Comparison of ENCODE assay signal across 12 mouse cellular contexts in genomic region chr11:113087084-113087483, GRCm38 (mm10).
A peak's percentile ranks its signal among the peaks of the same experiment; 100 is the strongest.
DNase-seq lines count a peak whose midpoint lies in the region; ATAC-seq and TF ChIP-seq lines count a peak whose summit lies in the region.
"Had no signal": no experiment of that assay in that cellular context is flagged by ENCODE, and none has a peak within 500 bp of the region (broad histone marks: within the 10 kb centered on the region; RNA-seq: fewer than 3 reads in every experiment).

No protein-coding gene starts in this region.

- DNase-seq in forebrain, embryonic 10.5 days (ENCODE audit: extremely low spot score, low spot score) = no peak
- no peak for DNase-seq in kidney, adult 11 months
- DNase-seq in embryonic facial prominence, embryonic 11.5 days (ENCODE audit: low spot score) = peak; percentile 19
- DNase-seq in lung, postnatal 0 days (ENCODE audit: low spot score) = peak; percentile 62
- DNase-seq in cerebellum, postnatal 14 days = no peak
- DNase-seq in liver, embryonic 11.5 days (ENCODE audit: low spot score) = no peak
- DNase-seq: adrenal gland, postnatal 25 days; cerebellum, postnatal 36 days; kidney, adult 2 months had no signal

- TF ChIP-seq CTCF in lung, postnatal 0 days (IDR thresholded peaks at IDR 0.05) = no peak

- H3K4me3 ChIP-seq in forebrain, embryonic 10.5 days = no peak overlapping the region
- H3K4me3 ChIP-seq in forebrain, embryonic 12.5 days (replicated peaks) = no peak overlapping the region
- H3K4me3 ChIP-seq in kidney, embryonic 15.5 days (replicated peaks) = no peak overlapping the region
- H3K4me3 ChIP-seq in embryonic facial prominence, embryonic 11.5 days (ENCODE audit: low read depth, low read length) = no peak overlapping the region
- H3K4me3 ChIP-seq in lung, postnatal 0 days (ENCODE audit: low read depth, low read length) = peak overlapping the region; percentile 8; the same call in 1 of the 2 replicates
- no peak overlapping the region for H3K4me3 ChIP-seq in liver, embryonic 11.5 days (ENCODE audit: low read depth, low read length)
- H3K4me3 ChIP-seq: limb, embryonic 15.5 days had no signal

- H3K36me3 ChIP-seq in forebrain, embryonic 10.5 days (replicated peaks) = no peaks in the 10 kb centered on the region
- no peaks in the 10 kb centered on the region for H3K36me3 ChIP-seq in forebrain, embryonic 12.5 days (replicated peaks)
- no peaks in the 10 kb centered on the region for H3K36me3 ChIP-seq in kidney, embryonic 15.5 days
- H3K36me3 ChIP-seq in embryonic facial prominence, embryonic 11.5 days (replicated peaks; ENCODE audit: control insufficient read depth, insufficient read depth, low read depth, low read length) = no peaks in the 10 kb centered on the region
- no peaks in the 10 kb centered on the region for H3K36me3 ChIP-seq in lung, postnatal 0 days (ENCODE audit: insufficient read depth, low read length)
- H3K36me3 ChIP-seq in liver, embryonic 11.5 days (ENCODE audit: control insufficient read depth, insufficient read depth, low read length) = no peaks in the 10 kb centered on the region
- H3K36me3 ChIP-seq: limb, embryonic 15.5 days had no signal

- peak; percentile 18; the same call in 1 of the 2 replicates for TF ChIP-seq EP300 in lung, postnatal 0 days (IDR thresholded peaks at IDR 0.05)

- no peak for ATAC-seq in forebrain, embryonic 12.5 days (ENCODE audit: low FRiP score)
- ATAC-seq in kidney, embryonic 15.5 days (replicated peaks; ENCODE audit: low FRiP score) = no peak; the same call in 1 of the 2 replicates
- no peak for ATAC-seq in embryonic facial prominence, embryonic 11.5 days (replicated peaks; ENCODE audit: insufficient number of reproducible peaks, low FRiP score, low TSS enrichment, low read depth)
- peak; percentile 67 for ATAC-seq in lung, postnatal 0 days
- no peak for ATAC-seq in liver, embryonic 11.5 days (replicated peaks; ENCODE audit: low FRiP score)

- peaks cover 5% of the 10 kb centered on the region; the same call in 1 of the 2 replicates for H3K9me3 ChIP-seq in forebrain, embryonic 10.5 days
- no peaks in the 10 kb centered on the region for H3K9me3 ChIP-seq in forebrain, embryonic 12.5 days
- no peaks in the 10 kb centered on the region for H3K9me3 ChIP-seq in kidney, embryonic 15.5 days (replicated peaks)
- no peaks in the 10 kb centered on the region for H3K9me3 ChIP-seq in embryonic facial prominence, embryonic 11.5 days (replicated peaks; ENCODE audit: control insufficient read depth, low read length)
- no peaks in the 10 kb centered on the region for H3K9me3 ChIP-seq in lung, postnatal 0 days (ENCODE audit: low read length)
- H3K9me3 ChIP-seq in liver, embryonic 11.5 days (ENCODE audit: control insufficient read depth, low read length) = no peaks in the 10 kb centered on the region
- H3K9me3 ChIP-seq: limb, embryonic 15.5 days had no signal

- H3K27me3 ChIP-seq in forebrain, embryonic 10.5 days (ENCODE audit: poor library complexity, severe bottlenecking) = no peaks in the 10 kb centered on the region
- no peaks in the 10 kb centered on the region for H3K27me3 ChIP-seq in forebrain, embryonic 12.5 days
- no peaks in the 10 kb centered on the region for H3K27me3 ChIP-seq in kidney, embryonic 15.5 days
- no peaks in the 10 kb centered on the region for H3K27me3 ChIP-seq in embryonic facial prominence, embryonic 11.5 days (ENCODE audit: control insufficient read depth, insufficient read depth, low read length)
- H3K27me3 ChIP-seq in lung, postnatal 0 days (replicated peaks; ENCODE audit: insufficient read depth, low read length) = no peaks in the 10 kb centered on the region
- no peaks in the 10 kb centered on the region for H3K27me3 ChIP-seq in liver, embryonic 11.5 days (replicated peaks; ENCODE audit: control insufficient read depth, insufficient read depth, low read length)
- H3K27me3 ChIP-seq: limb, embryonic 15.5 days had no signal

- no peak overlapping the region for H3K4me2 ChIP-seq in forebrain, embryonic 12.5 days
- H3K4me2 ChIP-seq in kidney, embryonic 15.5 days = peak overlapping the region; percentile 27
- no peak overlapping the region for H3K4me2 ChIP-seq in embryonic facial prominence, embryonic 11.5 days (ENCODE audit: low read depth, low read length)
- peak overlapping the region; percentile 40 for H3K4me2 ChIP-seq in lung, postnatal 0 days (replicated peaks; ENCODE audit: low read depth, low read length)
- H3K4me2 ChIP-seq in liver, embryonic 11.5 days = no peak overlapping the region
- H3K4me2 ChIP-seq: limb, embryonic 15.5 days had no signal

- no peak overlapping the region for H3K9ac ChIP-seq in forebrain, embryonic 12.5 days
- no peak overlapping the region for H3K9ac ChIP-seq in kidney, embryonic 15.5 days
- H3K9ac ChIP-seq in embryonic facial prominence, embryonic 11.5 days (replicated peaks; ENCODE audit: low read length) = no peak overlapping the region
- H3K9ac ChIP-seq in lung, postnatal 0 days (replicated peaks; ENCODE audit: low read depth) = no peak overlapping the region
- no peak overlapping the region for H3K9ac ChIP-seq in liver, embryonic 11.5 days (ENCODE audit: low read depth, low read length)
- H3K9ac ChIP-seq: limb, embryonic 15.5 days had no signal

- H3K27ac ChIP-seq in forebrain, embryonic 10.5 days = peak overlapping the region; percentile 53
- H3K27ac ChIP-seq in forebrain, embryonic 12.5 days = no peak overlapping the region
- H3K27ac ChIP-seq in kidney, embryonic 15.5 days = 0 out of 2 replicates have a peak overlapping the region, but pooled peaks have one; percentile 9
- no peak overlapping the region for H3K27ac ChIP-seq in embryonic facial prominence, embryonic 11.5 days (replicated peaks; ENCODE audit: low read depth, low read length)
- peak overlapping the region; percentile 26; the same call in 1 of the 2 replicates for H3K27ac ChIP-seq in lung, postnatal 0 days (ENCODE audit: low read length)
- no peak overlapping the region for H3K27ac ChIP-seq in liver, embryonic 11.5 days (ENCODE audit: low read depth, low read length)
- H3K27ac ChIP-seq: limb, embryonic 15.5 days had no signal

- peaks cover 24% of the 10 kb centered on the region for H3K4me1 ChIP-seq in forebrain, embryonic 10.5 days
- peaks cover 6% of the 10 kb centered on the region; the same call in 1 of the 2 replicates for H3K4me1 ChIP-seq in forebrain, embryonic 12.5 days
- H3K4me1 ChIP-seq in kidney, embryonic 15.5 days = peaks cover 16% of the 10 kb centered on the region
- no peaks in the 10 kb centered on the region for H3K4me1 ChIP-seq in embryonic facial prominence, embryonic 11.5 days (ENCODE audit: control insufficient read depth, insufficient read depth, low read length)
- H3K4me1 ChIP-seq in lung, postnatal 0 days (ENCODE audit: insufficient read depth, low read depth, low read length) = no peaks in the 10 kb centered on the region
- H3K4me1 ChIP-seq in liver, embryonic 11.5 days (replicated peaks; ENCODE audit: control insufficient read depth, insufficient read depth, low read length) = no peaks in the 10 kb centered on the region

- WGBS in forebrain, embryonic 10.5 days = 72% methylated on average over 9 of the region's 9 CpGs
- whole genome bisulfite sequencing in forebrain, embryonic 12.5 days = 76% methylated on average over 9 of the region's 9 CpGs
- WGBS in kidney, embryonic 15.5 days = 36% methylated on average over 9 of the region's 9 CpGs
- WGBS in embryonic facial prominence, embryonic 11.5 days = 43% methylated on average over 9 of the region's 9 CpGs
- 17% methylated on average over 9 of the region's 9 CpGs for WGBS in lung, postnatal 0 days
- WGBS in liver, embryonic 11.5 days = 66% methylated on average over 9 of the region's 9 CpGs

Comparison
In these comparisons a context has a peak if more than half of its experiments do, and no peak if none do; other contexts are left out.
1. H3K27ac ChIP-seq: peak in forebrain, embryonic 10.5 days (single experiment), kidney, embryonic 15.5 days (single experiment) and lung, postnatal 0 days (single experiment); none in forebrain, embryonic 12.5 days (single experiment), embryonic facial prominence, embryonic 11.5 days (single experiment) and liver, embryonic 11.5 days (single experiment).
2. DNase-seq: peak in embryonic facial prominence, embryonic 11.5 days (single experiment) and lung, postnatal 0 days (single experiment); none in forebrain, embryonic 10.5 days (single experiment), kidney, adult 11 months (single experiment), cerebellum, postnatal 14 days (0 of 2) and liver, embryonic 11.5 days (single experiment).
3. H3K4me2 ChIP-seq: peak in kidney, embryonic 15.5 days (single experiment) and lung, postnatal 0 days (single experiment); none in forebrain, embryonic 12.5 days (single experiment), embryonic facial prominence, embryonic 11.5 days (single experiment) and liver, embryonic 11.5 days (single experiment).